Mouse (Mus musculus) neutrophil, adult 5-6 weeks (primary cell): ENCODE measurements around the gene Trim80. TPM values are rescaled to one million over a fixed set of nuclear protein-coding genes. Genes with fewer than 3 reads are reported as not detected.
A peak's percentile ranks its signal among the peaks of the same experiment; 100 is the strongest.
"Not testable (repeated sequence)": the region's sequence is repeated elsewhere in the genome, so short reads cannot be mapped to it uniquely, and the experiment has no call there.

Experiments used
- ATAC-seq: fragments of 151-379, 151-347 bp; 2 replicates; pipeline ENCODE4 v1.8.0; 2017; ENCODE audit warnings: mild to moderate bottlenecking, moderate TSS enrichment; ENCODE audit not compliant: insufficient number of reproducible peaks, poor library complexity, low FRiP score, severe bottlenecking; ENCODE audit errors: extremely low read depth
- total RNA-seq: library from RNA; stranded (forward); fragments of 200-1000 nt; gene quantifications from 2 replicates; pipeline ENCODE4 v1.2.3, GENCODE M21; 2017

Trim80 gene
- total RNA-seq, 1 experiment from 2014 or later, result not detected

DNA sequence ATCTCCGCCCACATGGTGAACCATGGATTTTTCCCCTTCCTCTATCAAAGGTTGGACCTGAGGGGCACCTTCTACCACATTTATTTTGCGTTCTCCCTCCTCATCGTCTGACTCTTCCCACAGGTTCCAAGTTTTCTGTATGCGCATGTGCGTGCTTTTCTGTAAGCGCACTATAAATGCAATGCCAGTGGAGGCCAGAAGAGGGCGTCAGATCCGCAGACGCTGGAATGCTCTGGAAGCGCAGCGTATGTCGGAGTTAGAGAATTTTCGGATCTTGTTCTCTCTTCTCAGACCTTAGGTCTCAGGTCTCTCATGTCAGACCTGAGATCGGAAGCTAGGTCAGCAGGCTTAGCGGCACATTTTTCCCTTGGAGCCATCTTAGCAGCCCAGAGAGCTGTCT is 15.3 kb downstream of the Trim80 start:
- ATAC-seq, result no peak

- no peak for ATAC-seq
Measured at GRCm38 (mm10) chr11:115456182-115456581, 15.8 kb downstream of the Trim80 start.

- no peak for ATAC-seq
Measured at GRCm38 (mm10) chr11:115457405-115457804, 17.1 kb downstream of the Trim80 start.

DNA sequence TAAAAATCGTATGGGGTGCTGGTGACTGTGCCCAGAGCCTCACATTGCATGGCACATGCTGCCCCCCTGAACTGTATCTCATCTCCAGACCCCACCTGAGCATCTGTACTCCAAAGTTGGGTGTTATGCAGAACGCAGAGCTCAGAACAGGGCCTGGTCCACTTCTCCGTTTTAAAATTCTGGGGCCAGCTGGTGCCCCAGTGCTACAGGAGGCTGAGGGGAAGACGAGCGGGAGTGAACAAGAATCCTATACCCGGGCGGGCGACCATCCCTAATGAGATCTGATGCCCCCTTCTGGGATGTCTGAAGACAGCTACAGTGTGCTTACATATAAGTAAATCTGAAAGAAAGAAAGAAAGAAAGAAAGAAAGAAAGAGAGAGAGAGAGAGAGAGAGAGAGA is 20.6 kb downstream of the Trim80 start:
- ATAC-seq, result no peak

- no peak for ATAC-seq
Measured at GRCm38 (mm10) chr11:115461846-115462242, 21.5 kb downstream of the Trim80 start.

- 0 out of 2 replicates have a peak, but pooled peaks have one; percentile 10 for ATAC-seq
Measured at GRCm38 (mm10) chr11:115462243-115462891, 22.0 kb downstream of the Trim80 start, which contains the start of gene Slc16a5. TSS of gene Slc16a5 (plus strand) at chr11:115462474.

DNA sequence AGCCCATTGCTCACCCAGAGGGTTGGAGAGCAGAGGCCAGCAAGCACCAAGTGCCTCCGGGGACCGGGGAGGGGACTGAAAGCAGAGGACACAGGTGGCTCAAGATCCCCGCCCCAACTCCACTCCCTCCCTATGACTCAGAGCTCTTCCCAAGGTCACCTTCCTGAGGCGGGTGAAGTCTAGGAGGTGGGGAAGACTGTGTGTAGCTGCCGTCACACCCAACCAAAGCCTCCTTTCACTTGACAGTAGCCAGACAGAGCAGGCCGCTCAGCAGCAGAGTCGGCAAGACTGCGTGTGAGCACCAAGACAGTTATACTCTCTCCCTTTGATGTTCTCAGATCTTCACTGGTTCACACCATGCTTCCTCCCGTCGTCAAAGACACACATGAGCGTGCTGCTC is 23.1 kb downstream of the Trim80 start:
- ATAC-seq, result no peak

DNA sequence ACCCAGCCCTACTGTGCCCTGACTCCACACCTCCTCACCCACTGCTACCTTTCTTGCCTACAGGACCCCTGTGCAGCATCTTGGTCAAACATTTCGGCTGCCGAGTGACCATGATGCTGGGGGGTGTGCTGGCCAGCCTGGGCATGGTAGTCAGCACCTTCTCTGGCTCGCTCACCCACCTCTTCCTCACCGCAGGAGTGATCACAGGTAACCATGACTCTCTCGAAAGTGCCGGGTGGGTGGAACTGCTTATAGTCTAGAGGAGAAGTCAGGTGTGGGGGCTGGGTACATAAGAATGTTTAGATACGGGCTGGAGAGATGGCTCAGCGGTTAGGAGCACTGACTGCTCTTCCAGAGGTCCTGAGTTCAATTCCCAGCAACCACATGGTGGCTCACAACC is 24.5 kb downstream of the Trim80 start:
- ATAC-seq, result no peak

- ATAC-seq, result no peak
Measured at GRCm38 (mm10) chr11:115467217-115467618, 26.9 kb downstream of the Trim80 start.

GRCm38 (mm10) chr11:115472183-115472582 is 31.8 kb downstream of the Trim80 start:
- no peak for ATAC-seq

- peak; percentile 63 for ATAC-seq
Measured at GRCm38 (mm10) chr11:115473626-115474275, 33.4 kb downstream of the Trim80 start.

- peak; percentile 83 for ATAC-seq
Measured at GRCm38 (mm10) chr11:115475025-115475757, 34.8 kb downstream of the Trim80 start, which contains the start of gene Armc7. TSS of gene Armc7 (plus strand) at chr11:115475667.

- no peak for ATAC-seq
Measured at GRCm38 (mm10) chr11:115475758-115476237, 35.5 kb downstream of the Trim80 start.

- ATAC-seq, result not testable (repeated sequence)
Measured at GRCm38 (mm10) chr11:115476630-115477029, 36.3 kb downstream of the Trim80 start.

DNA sequence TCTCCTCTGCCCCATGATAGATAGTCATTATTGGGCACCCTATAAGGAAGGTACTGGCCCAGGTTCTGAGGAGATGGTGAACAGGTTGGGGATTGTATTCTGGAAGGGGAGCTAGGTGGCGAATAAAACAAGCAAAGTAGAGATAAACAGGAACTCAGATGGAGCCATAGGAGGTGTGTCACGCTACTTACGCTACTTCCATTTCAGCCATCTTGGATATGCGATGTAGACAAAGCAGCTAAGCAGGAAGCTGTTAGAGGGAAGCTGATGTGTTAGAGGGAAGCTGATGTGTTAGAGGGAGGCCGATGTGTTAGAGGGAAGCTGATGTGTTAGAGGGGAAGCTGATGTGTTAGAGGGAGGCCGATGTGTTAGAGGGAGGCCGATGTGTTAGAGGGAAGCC is 37.0 kb downstream of the Trim80 start:
- ATAC-seq, result peak; percentile 63

GRCm38 (mm10) chr11:115478296-115478938 is 38.1 kb downstream of the Trim80 start:
- no peak for ATAC-seq

GRCm38 (mm10) chr11:115481553-115482259 is 41.4 kb downstream of the Trim80 start:
- ATAC-seq, result no peak

GRCm38 (mm10) chr11:115483278-115483677 is 42.9 kb downstream of the Trim80 start:
- no peak for ATAC-seq

DNA sequence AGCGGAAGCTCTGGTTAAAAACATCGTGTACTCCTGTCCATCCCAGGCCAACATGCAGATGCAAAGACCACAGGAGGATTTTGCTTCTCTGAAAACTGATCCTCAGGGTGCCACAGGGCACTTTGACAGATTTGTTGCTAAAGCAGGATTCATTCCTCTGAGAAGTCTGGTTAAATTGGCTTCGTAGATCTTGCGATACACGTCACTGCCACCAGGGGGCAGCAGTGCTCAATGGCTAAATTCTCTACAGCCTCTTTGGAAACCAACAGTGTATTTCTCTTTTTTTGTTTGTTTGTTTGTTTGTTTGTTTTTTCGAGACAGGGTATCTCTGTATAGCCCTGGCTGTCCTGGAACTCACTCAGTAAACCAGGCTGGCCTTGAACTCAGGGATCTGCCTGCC is 43.4 kb downstream of the Trim80 start:
- ATAC-seq, result peak; percentile 75
